Mouse (Mus musculus): ENCODE results near the gene Gm17334. TPM values are rescaled to one million over a fixed set of nuclear protein-coding genes. Genes with fewer than 3 reads are reported as not detected.

Gene Gm17334
- 1 to 10 TPM; 1.0 to 1.8 TPM for total RNA-seq (2021)

GRCm38 (mm10) chr11:53773087-53773486 is at the start of gene Gm17334:
Gene Gm17334, minus strand, starts transcription at chr11:53773187.
- DNase-seq (ENCODE audit: extremely low spot score in 1 of 2, low spot score in 1 of 2): no peak

DNA sequence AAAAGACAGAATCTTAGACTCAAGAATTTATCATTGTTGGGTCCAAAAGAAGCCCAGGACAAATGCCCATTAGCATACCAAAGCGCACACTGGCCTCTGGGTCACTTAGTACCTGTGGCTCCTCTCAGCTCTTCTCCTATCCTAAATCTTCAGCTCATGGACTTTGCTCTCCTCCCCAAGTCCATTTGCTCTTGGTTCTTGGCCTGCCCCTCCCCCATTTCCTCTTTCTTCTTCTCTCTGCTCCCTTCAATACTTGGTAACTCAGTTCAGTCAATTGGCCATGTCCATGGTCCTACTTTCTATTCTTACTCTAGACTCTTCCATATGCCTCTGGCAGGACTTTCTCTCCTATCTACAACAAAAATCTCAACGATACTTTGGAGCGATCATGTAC is 49.0 kb upstream of the Gm17334 start:
- no peak for DNase-seq (ENCODE audit: extremely low spot score in 1 of 2, low spot score in 1 of 2)

DNA sequence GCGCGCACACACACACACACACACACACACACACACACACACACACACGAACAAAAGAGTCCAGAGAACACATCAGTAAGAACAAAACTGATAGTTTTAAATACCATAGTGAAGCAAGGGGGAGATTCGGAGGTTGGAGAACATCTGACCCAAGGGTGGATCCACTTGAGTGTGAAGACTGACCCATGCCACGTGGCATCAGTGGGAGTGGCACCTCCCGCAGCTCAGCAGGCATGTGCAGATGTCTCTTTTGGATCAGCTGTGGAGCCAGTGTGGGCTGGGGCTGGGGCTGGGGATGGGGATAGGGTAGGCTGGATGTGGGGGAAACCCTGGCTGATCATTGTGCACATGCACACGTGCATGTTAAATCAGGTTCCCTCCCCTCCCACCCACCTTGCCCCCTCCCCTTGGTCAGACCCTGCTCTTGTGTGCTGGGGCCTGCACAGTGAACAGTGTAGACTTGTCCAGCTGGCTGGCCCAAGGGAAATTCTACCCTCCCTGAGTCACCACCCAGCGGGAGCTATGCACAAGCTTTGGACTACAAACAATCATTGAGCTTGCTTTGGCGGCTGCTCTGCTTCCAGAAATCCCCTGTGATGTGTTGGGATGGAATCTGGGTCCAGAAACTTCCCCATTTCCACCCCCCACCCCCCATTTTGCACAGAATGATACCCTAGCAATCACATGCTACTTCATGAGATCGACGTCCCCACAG is 48.4 kb upstream of the Gm17334 start:
- DNase-seq (ENCODE audit: extremely low spot score in 1 of 2, low spot score in 1 of 2): no peak

DNA sequence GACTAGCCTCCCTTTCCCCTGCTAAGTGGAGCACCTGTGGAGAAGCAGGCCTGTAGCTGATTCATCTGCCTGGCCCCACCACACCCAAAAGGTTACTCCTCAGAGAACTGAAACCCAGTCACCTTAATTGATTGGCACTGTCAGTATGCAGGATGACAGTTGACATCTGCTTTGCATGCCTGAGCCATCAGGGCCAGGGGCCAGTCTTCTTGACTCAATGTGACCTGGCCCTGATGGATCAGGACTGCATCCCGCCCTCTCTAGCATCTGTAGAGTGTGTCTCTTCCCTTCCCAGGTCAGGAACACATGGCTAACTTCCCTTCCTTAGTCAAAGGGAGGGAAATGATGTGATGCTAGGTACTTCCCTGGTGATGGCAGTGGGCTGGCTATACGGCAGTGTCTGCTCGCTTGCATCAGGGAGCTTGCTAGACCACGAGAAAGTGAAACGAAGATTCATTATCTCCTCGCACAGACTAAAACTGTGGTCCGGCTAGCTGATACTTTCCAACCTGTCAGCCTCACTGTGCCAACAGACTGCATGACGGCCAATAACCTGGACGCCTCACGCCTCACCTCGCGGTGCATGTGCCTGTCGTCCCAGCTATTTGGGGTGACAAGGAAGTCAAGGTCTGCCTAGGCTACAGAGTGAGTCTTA is 47.7 kb upstream of the Gm17334 start:
- DNase-seq (ENCODE audit: extremely low spot score in 1 of 2, low spot score in 1 of 2): no peak

GRCm38 (mm10) chr11:53819511-53819910 is 46.5 kb upstream of the Gm17334 start:
- DNase-seq (ENCODE audit: extremely low spot score in 1 of 2, low spot score in 1 of 2): no peak

DNA sequence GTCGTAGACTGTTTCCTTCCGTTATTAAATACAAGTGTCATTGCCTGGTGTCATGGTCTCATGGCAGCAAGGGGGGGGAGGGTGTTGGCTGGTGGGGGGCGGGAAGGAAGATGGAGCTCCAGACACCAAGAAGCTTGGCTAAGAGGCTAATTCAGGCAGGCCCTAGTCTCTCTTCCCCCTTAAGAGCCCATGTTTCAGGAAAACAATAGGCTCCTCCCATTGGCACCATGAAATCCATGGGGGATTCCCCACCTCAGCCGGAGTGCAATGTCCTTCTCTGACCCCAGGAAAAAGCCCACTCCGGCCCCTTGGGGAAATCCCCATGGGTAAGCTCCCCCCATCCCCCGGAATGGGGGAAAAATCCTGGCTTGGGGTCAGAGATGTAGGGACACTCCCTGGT is 45.8 kb upstream of the Gm17334 start:
- DNase-seq (ENCODE audit: extremely low spot score in 1 of 2, low spot score in 1 of 2): no peak

- no peak for DNase-seq (ENCODE audit: extremely low spot score in 1 of 2, low spot score in 1 of 2)
These were observed 43.9 kb upstream of the Gm17334 start for GRCm38 (mm10) chr11:53816841-53817375.

DNA sequence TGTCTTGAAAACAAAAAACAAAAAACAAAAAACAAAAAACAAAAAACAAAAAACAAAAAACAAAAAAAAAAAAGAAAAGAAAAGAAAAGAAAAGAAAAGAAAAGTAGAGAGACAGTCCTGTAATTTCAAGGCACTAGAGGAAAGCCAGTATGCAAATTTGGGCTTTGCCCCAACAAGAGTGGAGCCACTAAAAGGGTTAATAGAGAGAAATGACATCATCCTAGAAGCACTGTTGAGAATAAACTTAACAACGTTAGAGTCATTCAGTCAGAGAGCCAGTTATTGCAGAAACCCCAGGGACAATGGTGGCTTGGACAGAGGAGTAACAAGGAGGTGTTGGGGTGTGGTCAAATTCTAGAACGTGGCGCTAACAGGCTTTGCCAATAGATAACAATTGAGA is 41.8 kb upstream of the Gm17334 start:
- no peak for DNase-seq (ENCODE audit: extremely low spot score in 1 of 2, low spot score in 1 of 2)

DNA sequence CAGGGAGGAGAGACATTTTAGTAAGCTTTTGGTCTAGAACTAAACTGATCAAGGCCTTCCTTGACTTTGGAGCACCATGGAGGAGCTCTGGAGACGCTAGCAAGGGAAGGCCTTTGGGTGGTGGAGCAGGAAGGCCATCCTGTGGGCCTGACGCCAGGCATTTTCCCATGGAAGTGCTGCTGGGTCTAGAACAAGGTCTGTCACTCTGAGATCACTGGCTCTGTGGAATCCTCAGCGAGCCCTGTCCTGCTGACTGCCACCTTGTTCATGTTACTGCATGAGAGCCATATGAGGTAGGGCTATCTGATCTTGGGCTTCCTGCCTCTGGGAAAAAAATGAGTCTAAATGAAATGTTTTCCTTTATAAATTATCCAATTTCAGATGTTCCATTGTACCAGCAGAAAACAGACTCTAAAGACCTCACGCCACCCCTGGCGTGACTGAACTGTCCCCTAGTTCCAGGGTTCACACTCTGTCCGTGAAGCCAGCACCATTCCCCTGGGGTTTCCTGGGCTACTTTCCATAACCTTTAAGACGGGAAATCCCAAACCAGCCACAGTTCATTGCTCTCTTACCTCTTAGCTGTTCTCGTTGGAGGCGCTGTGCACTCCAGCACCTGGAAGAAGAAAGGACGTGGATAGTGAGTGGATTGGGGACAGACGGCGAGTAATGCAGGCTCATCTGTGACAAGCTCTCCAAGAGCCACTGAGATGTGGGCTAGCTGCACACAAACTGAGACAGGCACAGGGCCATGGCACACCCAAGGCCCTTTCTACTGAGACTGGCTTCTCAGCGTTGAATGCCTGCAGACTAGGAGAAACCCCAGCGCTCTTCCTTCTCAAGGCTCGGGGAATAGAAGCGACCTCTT is 40.2 kb upstream of the Gm17334 start:
- DNase-seq (ENCODE audit: extremely low spot score in 1 of 2, low spot score in 1 of 2): no peak

DNA sequence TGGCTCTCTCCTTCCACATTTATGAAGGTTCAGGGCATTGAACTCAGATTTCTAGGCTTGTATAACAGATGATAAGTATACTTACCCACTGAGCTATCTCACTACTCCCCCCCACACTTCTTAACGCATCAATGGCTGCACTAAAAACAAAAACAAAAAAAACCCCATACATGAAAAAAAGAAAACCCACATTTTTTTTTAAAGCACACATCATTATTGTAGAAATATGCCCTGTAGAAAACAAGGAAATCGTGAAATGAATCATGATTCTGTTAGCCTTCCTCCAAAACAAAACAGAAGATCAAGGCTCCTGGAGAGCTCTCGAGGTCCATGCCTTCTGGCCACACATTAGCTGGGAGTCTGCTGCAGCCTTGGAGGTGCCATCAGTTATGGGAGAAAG is 38.3 kb upstream of the Gm17334 start:
- no peak for DNase-seq (ENCODE audit: extremely low spot score in 1 of 2, low spot score in 1 of 2)

DNA sequence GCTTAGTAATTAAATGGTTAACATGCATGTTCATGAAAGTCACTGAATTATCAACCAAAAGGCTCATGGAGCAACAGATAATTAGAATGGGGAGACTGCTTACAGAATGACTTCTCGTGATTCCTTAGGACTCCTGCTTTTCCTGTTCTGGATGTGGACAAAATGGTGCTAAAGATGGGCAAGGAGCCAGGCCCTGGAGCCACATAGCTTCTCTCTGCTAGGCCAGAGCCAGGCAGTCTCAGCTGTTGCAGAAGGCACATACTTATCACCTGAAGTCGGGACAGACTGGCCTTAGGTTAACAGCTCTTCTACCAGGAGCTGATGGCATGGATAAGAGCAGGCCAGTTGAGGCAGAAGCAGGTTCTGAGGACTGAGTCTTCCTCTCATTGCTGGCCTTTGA is 37.8 kb upstream of the Gm17334 start:
- DNase-seq (ENCODE audit: extremely low spot score in 1 of 2, low spot score in 1 of 2): no peak

- DNase-seq (ENCODE audit: extremely low spot score in 1 of 2, low spot score in 1 of 2): no peak
These were observed 37.2 kb upstream of the Gm17334 start for GRCm38 (mm10) chr11:53810156-53810555.

DNA sequence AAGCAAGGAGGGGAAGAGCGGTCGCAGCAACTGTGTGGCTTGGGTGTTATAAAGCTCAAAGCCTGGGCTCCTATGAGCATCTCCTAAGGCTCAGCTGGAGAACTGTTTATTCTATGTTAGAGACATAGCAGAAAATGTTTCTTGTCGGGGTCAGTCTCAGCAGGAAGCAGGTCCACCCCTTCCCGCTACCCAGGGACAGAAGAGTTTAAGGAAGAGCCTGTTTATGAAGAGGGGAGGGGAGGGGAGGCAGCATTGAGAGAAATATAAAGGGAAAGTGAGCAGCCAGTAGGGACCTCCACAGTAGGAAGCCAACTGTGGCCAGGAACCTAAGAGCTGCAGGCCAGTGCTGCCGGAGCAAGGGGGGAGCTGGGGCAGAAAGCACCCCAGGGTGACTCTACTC is 36.4 kb upstream of the Gm17334 start:
- DNase-seq (ENCODE audit: extremely low spot score in 1 of 2, low spot score in 1 of 2): no peak

- DNase-seq (ENCODE audit: extremely low spot score in 1 of 2, low spot score in 1 of 2): no peak
These were observed 32.8 kb upstream of the Gm17334 start for GRCm38 (mm10) chr11:53805786-53806185.

DNA sequence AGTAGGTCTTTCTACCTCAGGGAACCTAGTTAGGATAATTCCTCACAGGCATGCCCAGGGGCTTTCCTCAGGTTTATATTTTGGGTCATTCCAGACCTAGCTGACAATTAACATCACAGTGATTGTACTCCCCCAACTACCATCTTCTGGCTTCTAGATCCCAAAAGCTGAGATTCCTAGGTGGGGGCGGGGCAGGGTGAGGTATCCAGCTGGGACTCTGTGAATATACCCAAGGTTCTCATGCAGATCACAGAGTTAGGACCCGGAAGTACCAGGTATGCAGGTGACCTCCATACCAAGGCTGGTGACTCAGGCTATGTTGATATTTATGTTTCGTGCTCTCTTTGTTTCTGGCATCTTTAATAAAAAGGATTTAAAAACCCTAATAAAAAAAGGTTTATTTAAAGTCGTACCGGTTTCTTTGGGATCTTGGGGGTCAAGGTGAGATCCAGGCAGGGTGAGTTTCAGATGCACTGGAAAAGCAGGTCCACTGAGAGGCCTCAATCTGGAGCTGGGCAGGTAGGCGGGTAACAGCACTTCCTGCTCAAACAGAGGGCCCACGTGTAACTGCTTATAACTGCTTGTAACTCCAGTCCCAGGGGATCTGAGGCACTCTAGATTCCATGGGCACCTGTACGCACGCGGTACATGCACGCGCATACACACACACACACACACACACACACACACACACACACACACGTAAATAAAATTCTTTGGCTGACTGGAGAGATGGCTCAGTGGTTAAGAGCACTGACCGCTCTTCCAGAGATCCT is 31.8 kb upstream of the Gm17334 start:
- DNase-seq (ENCODE audit: extremely low spot score in 1 of 2, low spot score in 1 of 2): no peak

DNA sequence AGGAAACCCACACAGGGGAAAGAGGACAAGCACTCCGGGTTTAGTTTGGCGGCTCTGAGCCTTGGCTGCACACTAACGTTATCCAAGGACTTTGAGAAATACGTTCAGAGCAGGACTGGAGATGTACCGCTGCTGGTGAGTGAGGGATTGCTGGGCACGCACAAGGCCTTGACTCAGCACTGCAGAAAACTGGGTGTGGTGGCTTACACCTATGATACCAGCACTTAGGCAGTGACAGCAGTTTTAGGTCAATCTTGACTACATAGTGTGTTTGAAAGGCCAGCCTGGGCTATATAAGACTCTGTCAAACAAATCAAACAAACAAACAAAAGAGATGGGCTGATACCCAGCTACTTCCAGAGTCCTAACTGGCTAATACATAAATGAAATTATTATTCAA is 30.5 kb upstream of the Gm17334 start:
- DNase-seq (ENCODE audit: extremely low spot score in 1 of 2, low spot score in 1 of 2): no peak

- DNase-seq (ENCODE audit: extremely low spot score in 1 of 2, low spot score in 1 of 2): no peak
These were observed 30.1 kb upstream of the Gm17334 start for GRCm38 (mm10) chr11:53803093-53803492.

- DNase-seq (ENCODE audit: extremely low spot score in 1 of 2, low spot score in 1 of 2): no peak
These were observed 28.0 kb upstream of the Gm17334 start for GRCm38 (mm10) chr11:53800975-53801374.

GRCm38 (mm10) chr11:53800036-53800435 is 27.0 kb upstream of the Gm17334 start:
- DNase-seq (ENCODE audit: extremely low spot score in 1 of 2, low spot score in 1 of 2): no peak

DNA sequence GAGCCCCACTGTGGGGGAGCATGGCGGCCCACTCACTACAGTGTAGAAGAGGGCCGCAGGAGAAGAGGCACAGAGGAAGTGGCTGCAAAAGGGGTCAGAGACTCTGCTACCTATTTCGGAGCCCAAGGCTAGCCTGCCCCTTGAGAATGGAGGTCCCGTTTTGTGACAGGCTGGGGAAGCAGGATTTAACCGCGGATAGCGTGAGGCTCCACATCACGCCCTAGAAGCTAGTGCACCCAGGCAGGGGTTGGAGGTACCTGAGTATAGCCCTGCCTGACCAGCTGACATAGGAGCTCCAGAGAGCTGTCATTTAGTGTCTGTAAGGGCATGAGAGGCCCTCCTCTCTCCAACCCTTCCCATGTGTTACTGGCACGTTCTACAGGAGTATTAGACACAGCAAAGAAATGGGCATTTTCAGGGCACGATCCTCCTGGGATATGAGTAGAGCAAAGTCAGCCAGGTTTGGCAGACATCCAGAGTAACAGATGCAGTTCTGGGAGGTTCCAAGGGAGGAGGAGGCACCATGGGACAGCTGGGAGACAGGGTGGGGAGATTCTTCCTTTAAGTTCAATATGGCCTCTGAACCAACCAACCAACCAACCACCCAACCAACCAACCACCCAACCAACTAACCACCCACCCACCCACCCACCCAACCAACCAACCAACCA is 25.2 kb upstream of the Gm17334 start:
- no peak for DNase-seq (ENCODE audit: extremely low spot score in 1 of 2, low spot score in 1 of 2)

Measured in layer of hippocampus, postnatal 25 days (tissue).